Mouse (Mus musculus) layer of hippocampus, adult 9-10 months (tissue): ENCODE measurements around the gene Tvp23a.

Experiments used
- DNase-seq: peaks from one replicate; pipeline ENCODE4 v3.0.0; 2022; ENCODE audit warnings: low spot score

Gene Tvp23a

DNA sequence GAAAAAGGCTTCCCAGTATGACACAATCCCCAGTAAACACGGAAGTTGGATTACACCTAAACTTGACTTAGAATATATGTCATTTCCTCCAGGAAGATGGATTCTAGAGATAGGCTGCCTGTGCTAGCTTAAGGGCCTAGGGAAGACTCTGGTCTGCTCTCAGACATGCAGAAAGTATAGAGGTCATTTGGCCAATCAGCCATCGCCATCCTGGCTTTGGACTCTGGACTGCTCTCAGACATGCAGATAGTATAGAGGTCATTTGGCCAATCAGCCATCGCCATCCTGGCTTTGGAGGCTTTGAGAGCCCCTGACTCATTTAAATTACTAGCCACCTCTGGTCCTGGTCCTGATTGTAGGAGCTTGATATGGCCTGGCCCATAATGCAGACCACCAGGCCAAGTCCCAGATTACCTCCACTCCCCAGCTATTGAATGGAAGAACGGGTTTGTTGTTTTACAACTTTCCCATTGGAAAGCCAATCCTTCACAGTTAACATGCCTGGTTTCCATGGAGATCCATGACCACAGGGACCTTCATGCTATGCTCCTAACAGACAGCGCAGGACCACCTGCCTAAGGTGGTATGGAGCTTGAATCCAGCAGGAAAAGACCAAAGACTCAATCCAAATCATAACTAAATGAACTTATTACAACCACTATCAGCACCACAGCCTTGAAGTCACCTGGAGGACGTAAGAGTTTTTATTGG, 6.9 kb upstream of the Tvp23a start:
- no peak for DNase-seq

DNA sequence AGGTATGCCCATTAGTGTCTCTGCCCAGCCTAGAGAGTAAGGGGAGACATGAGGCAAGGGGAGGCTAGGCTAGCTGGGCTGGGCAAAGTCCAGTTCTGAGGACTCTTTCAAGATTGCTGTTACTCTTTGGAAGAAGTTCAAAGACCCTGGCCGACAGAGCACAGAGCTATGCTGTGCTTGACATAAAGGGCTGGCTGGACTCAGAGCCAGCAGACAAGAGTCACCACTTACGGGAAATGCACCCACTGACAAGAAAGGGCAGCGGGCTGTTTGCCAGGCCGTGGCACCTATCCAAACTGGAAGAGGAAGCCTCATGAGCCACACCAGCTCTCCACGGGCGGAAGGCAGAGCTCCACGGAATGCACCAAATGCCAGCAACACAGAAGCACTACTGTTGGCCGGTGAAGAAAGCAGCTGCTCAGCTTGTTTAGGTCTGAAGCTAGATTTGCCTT, 5.3 kb upstream of the Tvp23a start:
- DNase-seq, result peak; percentile 63

DNA sequence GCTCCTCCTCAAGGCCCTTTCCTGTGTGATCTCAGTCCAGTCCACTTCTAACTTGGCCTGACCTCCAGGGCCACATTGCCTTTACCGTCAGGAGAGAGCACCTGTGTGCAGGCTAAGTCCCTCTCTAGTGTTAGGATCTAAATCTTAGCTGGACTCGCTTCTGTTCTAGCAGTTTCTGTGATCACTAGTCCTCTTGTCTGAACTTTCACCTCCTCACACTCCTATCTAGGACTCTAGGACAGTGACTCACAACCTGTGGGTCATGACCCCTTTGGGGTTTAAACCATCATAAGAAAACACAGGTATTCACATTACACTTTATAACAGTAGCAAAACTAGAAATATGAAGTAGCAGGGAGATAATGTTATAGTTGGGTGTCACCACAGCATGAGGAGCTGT, 4.7 kb upstream of the Tvp23a start:
- DNase-seq, result no peak

DNA sequence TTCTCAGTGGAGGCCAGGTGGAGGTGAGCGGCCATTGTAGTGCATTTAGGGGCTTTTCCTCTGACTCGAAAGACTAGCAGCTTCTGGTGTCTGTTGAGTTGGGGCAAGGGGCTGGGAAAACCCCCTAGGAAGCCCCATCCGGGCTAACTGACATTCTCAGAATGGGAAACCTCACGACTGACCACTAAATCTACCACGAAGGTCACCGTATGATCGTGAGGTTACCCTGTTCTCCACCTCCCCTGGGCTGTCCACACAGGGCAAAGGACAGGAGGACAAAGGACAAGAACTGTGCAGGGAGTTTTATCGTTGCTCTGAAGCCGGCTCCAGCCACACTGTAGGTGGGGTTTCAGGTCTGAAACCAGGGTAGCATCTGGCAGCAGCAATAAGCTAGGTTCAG, 1.8 kb upstream of the Tvp23a start:
- DNase-seq, result no peak

DNA sequence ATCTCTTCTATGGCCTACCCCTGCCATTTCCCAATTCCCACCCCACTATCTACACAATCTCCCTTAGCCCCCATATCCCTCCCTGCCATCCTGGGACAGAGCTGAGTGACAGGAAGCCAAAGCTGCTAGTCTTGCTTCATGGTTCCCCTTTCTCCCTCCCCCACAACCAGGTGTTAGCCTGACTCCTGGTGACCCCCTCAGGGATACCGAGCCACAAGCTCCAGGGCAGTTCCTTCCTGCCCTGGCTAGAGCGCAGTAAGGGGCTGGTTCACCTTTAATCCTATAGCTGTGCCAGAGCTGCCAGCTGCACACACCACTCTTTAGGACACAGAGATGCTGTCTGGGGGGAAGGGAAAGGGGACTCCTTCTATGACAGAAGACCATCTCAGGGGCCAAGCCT, 619 bp upstream of the Tvp23a start:
- DNase-seq, result no peak

DNA sequence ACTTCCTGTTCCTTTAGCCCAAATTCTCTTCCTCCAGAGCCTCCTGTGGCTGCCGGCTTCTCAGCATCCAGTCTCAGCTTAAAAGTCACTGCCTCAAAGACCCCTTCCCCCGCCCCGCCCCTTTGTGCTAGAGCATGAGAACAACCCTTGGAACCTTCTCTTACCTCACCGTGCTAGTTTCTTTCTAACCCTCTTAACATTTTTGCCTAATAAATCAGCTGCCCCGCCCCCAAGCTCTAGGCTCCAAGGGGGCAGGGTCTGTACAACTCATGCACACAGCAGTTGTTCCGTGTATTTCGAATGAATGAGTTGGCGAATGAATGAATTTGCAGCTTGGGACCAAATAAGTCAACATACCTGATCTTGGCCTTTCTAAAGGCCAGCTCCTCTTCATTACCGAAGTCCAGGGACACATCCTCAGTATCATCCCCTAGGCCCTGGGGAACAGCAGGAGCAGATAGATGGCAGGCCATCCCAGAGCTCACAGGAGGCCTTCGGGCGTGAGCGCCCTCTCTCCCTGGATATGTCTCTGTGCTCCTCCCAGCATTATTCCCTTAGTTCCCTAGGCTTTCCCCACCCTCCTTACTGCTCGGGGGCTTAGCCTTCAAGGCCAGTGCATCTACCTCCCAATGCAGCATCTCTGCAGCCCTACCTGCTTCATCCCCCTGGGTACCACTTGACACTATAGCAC, 444 bp downstream of the Tvp23a start:
- no peak for DNase-seq

DNA sequence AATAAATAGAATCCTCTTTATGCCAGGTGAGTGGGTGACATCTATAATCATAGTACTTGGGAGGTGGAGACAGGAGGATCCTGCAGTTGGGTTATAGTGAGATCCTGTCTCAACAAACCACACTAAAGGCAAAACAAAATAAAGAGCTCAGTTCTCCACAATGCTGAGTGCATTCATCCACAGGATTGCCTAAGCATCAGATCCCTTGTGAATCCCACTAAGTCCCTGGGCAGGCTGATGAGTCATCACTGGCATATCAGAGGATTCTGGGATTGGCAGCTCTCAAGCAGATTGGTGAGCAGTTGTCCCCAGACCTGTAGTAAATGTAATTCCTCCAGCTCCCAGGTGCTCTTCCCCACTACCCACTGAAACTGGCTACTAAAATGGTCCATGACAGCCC, 3.4 kb downstream of the Tvp23a start:
- no peak for DNase-seq

DNA sequence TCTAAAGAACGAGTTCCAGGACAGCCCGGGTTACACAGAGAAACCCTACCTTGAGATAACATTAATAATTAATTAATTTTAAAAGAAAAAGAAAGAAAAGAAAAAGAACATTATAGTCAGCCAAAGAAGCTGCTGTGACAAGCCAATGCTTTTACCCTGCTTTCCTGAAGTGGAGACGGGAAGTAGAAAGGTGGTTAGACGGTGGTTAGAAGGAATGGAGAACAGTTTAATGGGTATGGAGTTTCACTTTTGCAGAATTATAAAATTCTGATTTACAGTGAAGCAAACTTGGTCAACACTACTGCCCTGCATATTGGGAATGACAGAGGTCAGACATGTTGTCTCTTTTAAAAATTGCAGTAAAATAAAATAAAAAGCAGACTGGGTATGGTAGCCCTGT, 5.4 kb downstream of the Tvp23a start:
- no peak for DNase-seq

DNA sequence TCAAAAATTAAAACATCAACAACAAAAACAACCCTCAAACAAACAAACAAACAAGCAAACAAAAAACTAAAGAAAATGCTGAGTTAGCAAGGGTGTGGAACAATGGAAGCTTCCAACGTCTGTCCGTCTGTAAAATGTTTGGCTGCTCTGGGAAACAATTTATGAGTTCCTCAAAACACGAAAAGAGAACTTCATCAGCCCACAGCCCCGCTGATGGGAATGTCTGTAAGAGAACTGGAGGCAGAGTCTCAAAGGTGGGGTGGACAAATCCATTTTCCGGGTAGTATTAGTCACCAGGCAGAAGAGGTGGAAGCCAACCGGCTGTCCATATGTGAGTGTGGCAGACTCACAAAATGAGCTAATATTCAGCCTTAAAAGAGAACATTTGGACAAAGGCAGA, 5.8 kb downstream of the Tvp23a start:
- no peak for DNase-seq

DNA sequence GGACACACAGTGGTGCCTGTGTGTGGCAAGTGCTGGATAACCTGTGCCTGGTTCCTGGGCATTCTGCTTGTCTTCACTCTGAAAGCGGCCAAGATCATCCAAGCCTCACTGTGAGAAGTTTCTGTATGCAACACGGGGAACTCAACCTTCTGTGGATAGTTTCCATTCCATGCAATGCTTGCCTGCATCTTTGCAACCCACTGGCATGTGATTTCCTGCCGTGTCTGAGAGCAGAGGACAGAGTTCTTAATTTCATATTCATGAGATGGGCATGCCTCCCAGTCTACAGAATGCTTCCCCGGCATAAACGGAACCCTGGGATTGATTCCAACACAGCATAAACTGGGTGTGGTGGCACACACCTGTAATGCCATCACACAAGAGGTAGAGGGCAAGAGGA, 9.1 kb downstream of the Tvp23a start:
- no peak for DNase-seq

DNA sequence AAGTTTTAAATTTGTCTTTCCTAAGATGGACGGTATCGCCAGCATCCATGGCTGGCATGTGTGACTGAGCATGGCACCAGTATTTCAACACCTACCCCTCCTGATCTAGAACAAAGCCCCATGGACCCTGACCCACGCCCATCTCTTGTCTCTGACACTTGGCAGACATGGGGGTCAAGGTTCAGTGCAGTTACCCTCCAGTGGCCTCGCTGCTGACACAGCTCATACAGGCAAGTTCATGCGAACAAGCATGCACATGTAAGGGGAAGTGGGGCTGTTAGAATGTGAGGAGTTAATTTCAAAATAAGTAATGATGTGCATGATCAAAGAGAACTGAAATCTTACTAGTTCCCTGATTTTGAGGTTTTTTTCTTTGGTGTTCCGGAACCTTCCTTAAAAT, 11.0 kb downstream of the Tvp23a start:
- no peak for DNase-seq

DNA sequence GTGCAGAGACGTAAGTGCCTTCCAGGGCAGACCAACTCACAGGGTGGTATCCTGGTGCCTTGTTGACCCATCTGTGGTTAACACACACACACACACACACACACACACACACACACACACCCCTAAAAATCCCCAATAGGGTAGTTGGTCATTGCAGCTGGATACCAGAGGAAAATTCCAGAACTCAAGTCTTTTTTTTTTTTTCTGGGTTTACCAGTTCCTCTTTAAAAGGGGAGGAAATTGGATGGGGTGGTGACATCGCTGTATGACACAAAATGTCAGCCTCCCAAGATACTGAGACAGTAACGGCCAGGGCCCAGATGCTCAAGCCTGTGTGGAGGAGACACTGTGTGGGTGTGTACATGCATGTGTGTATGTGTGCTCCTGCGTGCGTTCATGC, 13.8 kb downstream of the Tvp23a start:
- DNase-seq, result no peak

DNA sequence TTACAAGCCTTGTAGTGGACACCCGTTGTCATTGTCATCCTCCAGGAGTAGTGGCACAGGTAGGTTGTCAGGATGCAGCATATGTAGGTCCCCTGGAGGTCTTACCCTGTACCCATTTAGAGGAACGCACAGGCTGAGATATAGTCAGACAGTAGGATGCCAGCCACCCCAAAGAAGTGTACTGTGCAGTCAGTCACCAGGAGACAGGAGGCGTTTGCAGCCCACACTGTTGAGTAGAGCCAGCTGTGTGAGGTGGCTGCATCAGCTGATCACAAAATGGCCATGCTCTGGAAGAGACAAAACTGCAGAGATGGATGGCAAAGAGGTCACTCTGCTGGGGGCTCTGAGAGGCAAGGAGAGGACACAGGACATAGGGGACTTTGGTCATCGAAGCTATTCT, 14.8 kb downstream of the Tvp23a start:
- DNase-seq, result no peak

DNA sequence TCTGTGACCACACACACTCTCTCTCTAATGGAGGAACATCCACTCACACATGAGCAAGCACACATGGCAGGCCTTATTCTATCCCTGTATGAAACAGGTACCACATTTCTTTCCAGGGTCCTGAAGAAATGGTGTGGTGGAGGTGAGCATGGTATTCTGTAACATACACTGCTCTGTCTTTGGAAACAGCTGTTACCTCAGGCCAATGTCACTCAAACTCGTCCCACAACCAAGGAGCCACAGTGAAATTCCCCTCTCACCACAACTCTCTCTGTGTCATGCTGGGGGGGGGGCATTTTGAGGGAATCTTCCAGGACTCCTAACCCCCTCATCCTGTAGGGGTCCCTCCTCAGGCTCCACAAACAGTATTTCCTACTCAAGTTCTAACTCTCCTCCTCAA, 15.3 kb downstream of the Tvp23a start:
- no peak for DNase-seq

DNA sequence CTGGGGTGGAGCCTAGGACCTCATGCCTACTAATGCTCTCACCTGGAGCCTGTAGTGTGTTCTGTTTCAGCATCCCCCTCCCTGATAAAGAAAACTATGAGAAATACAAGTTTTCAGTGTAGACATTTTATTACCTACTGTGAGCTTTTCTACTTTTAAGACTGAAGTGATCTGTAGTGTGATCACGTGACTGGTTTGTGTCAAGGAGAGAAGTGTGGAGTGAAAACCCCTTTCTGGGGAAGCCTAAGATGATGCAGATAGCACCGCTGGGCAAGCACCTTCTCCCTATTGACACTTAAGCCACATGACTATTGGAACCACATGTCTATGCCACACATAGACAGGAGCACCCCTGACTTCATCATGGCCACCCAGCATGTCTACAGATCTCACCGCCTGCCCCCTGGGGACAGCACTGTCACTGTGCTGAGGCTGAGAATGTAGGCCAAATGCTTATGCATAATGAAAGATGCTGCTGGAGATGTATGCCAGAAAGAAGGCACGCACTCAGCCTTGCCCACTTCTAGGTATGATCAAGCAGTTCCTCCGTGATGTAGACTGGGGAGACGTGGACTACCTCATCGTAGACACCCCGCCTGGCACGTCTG, 26.6 kb downstream of the Tvp23a start:
- no peak for DNase-seq

DNA sequence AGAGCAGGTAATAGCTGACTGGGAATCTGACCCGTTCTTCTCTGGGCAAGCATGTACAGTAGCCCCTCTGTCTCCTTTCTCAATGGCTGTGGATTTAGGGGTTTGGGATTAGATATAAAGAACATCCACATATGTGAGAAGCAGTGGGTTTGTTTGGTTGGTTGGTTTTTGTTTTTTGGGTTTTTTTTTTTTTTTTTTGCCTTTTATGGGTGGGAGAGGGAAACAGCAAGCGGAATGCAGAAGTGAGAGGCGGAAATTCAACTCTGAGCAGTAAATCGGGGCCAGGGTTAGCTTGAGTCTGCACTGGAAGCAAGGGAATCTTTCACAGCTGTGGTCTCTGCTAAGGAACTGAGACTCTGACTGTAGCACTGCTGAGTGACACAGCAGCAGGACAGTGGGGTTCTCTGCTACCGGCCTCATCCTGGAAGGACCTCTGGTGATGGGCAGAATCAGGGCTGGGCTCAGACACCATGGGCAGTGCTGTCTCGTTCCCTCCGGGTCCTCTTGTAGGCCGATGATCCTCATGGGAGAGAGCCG, 29.4 kb downstream of the Tvp23a start:
- DNase-seq, result no peak

DNA sequence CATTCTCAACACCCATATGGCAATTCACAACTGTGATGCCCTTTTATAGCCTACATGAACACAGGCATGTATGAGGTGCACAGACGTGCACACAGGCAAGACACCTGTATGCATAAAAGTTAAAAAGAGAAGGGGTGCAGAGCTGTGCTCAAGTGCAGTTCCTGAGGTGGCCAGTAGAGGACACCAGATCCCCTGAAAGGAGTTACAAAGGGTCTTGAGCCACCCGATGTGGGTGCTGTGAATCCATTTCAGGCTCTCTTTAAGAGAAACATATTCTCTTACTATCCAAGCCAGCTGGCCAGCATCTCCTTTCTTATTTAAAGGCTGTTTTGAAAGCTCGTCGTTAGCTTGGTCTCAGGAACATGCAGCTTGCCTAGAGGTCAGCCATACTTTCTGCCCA, 30.3 kb downstream of the Tvp23a start:
- no peak for DNase-seq

DNA sequence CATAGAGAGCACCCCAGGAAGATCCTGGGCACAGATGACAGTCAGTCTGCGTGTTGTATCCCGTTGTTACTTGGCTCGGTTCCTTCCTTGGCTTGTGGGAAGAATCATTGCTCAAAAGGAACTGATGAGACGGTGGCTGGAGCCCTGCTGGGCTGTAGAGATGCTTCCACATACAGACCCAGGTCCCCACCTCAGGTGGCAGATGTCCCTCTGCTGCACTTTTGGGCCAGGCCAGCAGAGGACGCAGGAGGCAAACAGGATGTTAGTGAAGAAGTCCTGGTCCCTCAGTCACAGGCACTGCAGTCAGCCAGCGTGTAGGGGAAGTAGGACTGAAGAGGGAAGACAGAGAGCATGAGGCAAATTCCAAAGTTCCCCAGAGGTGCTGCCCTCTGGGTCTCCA, 31.2 kb downstream of the Tvp23a start:
- DNase-seq, result peak; percentile 35

DNA sequence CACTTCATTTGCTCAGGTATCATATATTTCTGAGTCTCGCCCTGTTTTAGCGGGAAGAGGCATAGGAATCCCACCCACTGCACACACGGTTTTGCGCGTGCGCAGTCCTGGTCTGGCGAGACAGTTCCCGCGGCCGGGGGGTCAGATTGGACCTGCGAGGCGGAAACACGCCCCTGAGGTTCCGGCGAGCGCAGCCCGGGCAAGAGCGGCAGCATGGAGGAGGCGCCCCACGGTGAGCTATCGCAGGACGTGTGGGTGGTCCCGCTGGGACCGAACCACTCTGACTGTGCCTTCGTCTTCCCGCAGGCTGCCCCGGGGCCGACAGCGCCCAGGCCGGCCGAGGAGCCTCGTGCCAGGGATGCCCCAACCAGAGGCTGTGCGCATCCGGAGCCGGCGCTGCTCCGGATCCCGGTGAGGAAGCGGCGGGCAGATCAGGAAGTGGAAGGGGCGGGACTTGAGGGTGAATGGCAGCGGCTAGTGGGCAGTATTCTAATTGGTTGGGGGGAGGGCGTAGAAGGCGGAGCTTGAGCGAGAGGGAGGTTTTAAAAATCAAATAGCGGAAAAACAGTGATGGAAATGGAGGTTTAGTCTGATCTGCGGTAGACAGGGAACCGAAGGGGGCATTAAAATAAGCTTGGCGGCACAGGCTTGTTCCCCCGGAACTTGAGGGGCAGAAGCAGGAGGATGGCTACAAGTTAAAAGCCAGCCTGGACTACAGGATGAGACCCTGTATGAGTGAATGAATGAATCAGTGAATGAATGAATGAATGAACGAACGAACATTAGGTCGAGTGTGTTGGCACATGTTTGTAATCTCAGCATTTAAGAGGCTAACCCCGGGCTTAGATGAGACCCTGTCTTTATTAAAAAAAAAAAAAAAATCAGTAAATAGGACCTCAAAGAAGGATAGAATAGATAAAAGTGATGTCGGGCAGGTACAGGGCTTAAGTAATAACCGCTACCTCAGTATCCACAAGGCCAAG, 35.1 kb downstream of the Tvp23a start, which contains the start of gene Nubp1:
Gene Nubp1 (plus strand): TSS at position 185 of the 983 bp plus-strand sequence.
- DNase-seq, result peak; percentile 85

DNA sequence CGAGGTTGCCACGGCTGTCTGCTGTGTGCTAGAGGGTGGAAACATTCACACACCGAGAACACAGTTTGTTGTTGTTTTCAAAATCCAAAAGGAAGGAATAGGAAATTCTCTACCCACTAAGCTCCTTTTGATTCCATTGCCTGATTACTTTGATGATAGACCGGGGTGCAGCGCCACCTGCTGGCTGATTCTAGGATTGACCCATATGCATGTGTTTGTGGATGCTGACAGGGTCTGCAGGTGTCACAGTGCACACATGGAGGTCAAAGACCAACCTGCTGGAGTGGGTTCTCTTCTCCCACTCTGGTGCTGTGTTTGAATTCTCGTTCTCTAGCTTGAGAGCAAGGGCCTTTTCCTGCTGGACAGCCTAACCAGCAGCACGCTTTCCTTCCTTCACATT, 48.0 kb downstream of the Tvp23a start:
- DNase-seq, result peak; percentile 83

DNA sequence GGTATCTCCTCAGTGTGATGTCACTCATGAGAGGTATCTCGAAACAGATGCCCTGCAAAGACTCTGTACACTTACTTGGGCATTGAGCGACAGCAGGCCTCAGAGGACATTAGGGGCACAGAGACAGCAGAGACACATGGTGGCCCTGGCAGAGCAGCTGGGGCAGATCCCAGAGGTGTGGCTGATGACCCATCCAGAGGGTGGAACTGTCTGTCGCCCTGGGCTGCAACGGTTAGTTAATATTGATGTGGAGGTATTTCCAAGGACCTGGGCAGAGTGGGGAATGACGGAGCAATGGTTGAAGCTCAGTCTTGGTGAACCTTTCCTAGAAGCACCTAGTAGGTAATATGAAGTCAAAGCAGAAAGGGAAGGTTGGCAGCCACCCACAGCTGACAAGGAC, 48.4 kb downstream of the Tvp23a start:
- DNase-seq, result no peak
